In the genomic region with DNA sequence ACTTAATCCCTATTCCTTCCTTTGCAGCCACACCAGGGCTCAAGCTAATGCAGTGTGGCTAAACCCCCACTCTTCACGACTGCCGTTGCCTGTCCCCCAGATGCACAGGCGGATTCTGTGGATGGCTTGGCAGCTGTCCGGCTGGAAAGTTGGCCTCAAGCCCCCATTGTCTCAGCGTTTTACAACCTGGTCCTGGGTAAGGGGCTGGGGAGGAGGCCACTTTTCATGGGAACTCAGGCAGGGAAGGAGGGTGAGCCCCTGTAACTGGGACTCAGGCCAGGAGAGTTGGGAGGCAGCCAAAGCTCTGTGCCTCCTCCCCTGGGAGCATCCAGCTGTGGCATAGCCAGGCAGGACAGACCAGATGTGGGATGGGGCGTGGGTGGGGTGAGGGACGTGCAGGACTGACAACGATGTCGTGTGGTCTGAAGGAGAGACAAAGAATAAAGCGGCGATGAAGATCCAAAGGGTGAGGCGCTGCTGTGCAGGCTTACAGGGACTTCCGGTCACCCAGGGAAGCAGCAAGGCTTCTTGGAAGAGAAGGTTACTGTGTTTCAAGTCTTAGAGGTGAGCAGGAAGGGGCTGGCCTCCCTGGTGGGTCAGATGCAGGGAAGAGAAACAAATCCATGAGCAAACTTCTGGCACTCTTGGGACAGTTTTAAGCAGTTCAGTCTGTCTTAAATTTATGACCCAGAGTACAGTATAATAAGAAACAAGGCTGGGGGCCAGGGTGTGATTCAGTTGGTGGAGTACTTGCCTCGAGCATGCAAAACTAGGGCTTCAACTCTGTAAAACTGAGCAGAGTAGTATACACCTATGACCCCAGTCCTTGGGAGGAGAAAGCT, we compare ENCODE assay signal across 8 mouse cellular contexts. TPM values are rescaled to one million over a fixed set of nuclear protein-coding genes. Genes with fewer than 3 reads are reported as not detected.
DNase-seq lines count a peak whose midpoint lies in the region; ATAC-seq lines count a peak whose summit lies in the region.

No protein-coding gene starts in this region.

- peak; percentile 61 for DNase-seq in urinary bladder, postnatal 14 days (ENCODE audit: low spot score)
- DNase-seq in urinary bladder, postnatal 25 days (ENCODE audit: low spot score): no peak
- DNase-seq in gastrocnemius, adult 18-20 months (ENCODE audit: low spot score): peak; percentile 35
- peak; percentile 17 to 28 for DNase-seq in layer of hippocampus, postnatal 14 days (ENCODE audit: low spot score in 2 of 2)
- DNase-seq in T-cell, adult 2 months (ENCODE audit: low spot score): no peak
- DNase-seq in left cerebral cortex, adult 9 months (ENCODE audit: low spot score in 2 of 2): no peak

- no peak overlapping the region for H3K4me2 ChIP-seq in hindbrain, embryonic 13.5 days
- no peak overlapping the region for H3K4me2 ChIP-seq in neural tube, embryonic 13.5 days

- WGBS in hindbrain, embryonic 13.5 days: 41% methylated on average over 14 of the region's 14 CpGs
- 33% methylated on average over 14 of the region's 14 CpGs for WGBS in neural tube, embryonic 13.5 days

- no peak overlapping the region for H3K9ac ChIP-seq in hindbrain, embryonic 13.5 days
- H3K9ac ChIP-seq in neural tube, embryonic 13.5 days: no peak overlapping the region

- H3K36me3 ChIP-seq in hindbrain, embryonic 13.5 days: no peaks in the 10 kb centered on the region
- no peaks in the 10 kb centered on the region for H3K36me3 ChIP-seq in neural tube, embryonic 13.5 days

- no peaks in the 10 kb centered on the region for H3K27me3 ChIP-seq in hindbrain, embryonic 13.5 days
- H3K27me3 ChIP-seq in neural tube, embryonic 13.5 days: no peaks in the 10 kb centered on the region

- H3K27ac ChIP-seq in hindbrain, embryonic 13.5 days: peak overlapping the region; percentile 80
- peak overlapping the region; percentile 81 for H3K27ac ChIP-seq in neural tube, embryonic 13.5 days (replicated peaks)

- H3K9me3 ChIP-seq in hindbrain, embryonic 13.5 days: no peaks in the 10 kb centered on the region
- no peaks in the 10 kb centered on the region for H3K9me3 ChIP-seq in neural tube, embryonic 13.5 days

- no peak overlapping the region for H3K4me3 ChIP-seq in hindbrain, embryonic 13.5 days
- H3K4me3 ChIP-seq in neural tube, embryonic 13.5 days: no peak overlapping the region

- peak; percentile 89 for ATAC-seq in hindbrain, embryonic 13.5 days (ENCODE audit: low FRiP score)
- ATAC-seq in neural tube, embryonic 13.5 days (ENCODE audit: low read depth): peak; percentile 89

- peaks cover 23% of the 10 kb centered on the region for H3K4me1 ChIP-seq in hindbrain, embryonic 13.5 days (replicated peaks)
- peaks cover 26% of the 10 kb centered on the region for H3K4me1 ChIP-seq in neural tube, embryonic 13.5 days (replicated peaks)

RNA-seq across cellular contexts. Expression of gene Dab2ip, which starts 43.8 kb away (rescaled TPM):
- 10 to 100 TPM; 41.7 to 46.3 TPM for total RNA-seq in gastrocnemius, adult 18-20 months (2021)
- polyA plus RNA-seq in hindbrain, embryonic 13.5 days (2015; fragmentation: Nextera tagmentation; extraction: Ambion mirVana): 31.2 and 38.8 TPM in 2 replicates
- 100 to 1,000 TPM; 113 to 114 TPM for total RNA-seq in layer of hippocampus, postnatal 14 days (2021)
- 55.4 and 67.4 TPM in 2 replicates for polyA plus RNA-seq in neural tube, embryonic 13.5 days (2015; fragmentation: Nextera tagmentation; extraction: Ambion mirVana)

RNA-seq across cellular contexts. Expression of gene Ggta1, which starts 51.2 kb away (rescaled TPM):
- 1 to 10 TPM; 5.0 to 6.3 TPM for total RNA-seq in gastrocnemius, adult 18-20 months (2021)
- 6.2 and 6.3 TPM in 2 replicates for polyA plus RNA-seq in hindbrain, embryonic 13.5 days (2015; fragmentation: Nextera tagmentation; extraction: Ambion mirVana)
- 1 to 10 TPM; 2.8 to 3.8 TPM for total RNA-seq in layer of hippocampus, postnatal 14 days (2021)
- 8.7 and 8.8 TPM in 2 replicates for polyA plus RNA-seq in neural tube, embryonic 13.5 days (2015; fragmentation: Nextera tagmentation; extraction: Ambion mirVana)

Comparison
In these comparisons a context has a peak if more than half of its experiments do, and no peak if none do; other contexts are left out.
1. DNase-seq: peak in urinary bladder, postnatal 14 days (single experiment), gastrocnemius, adult 18-20 months (single experiment) and layer of hippocampus, postnatal 14 days (2 of 2); none in urinary bladder, postnatal 25 days (single experiment), T-cell, adult 2 months (single experiment) and left cerebral cortex, adult 9 months (0 of 2).